Mouse (Mus musculus) intestine, embryonic 14.5 days (tissue): ENCODE results near the gene Epas1. TPM values are rescaled to one million over a fixed set of nuclear protein-coding genes. Genes with fewer than 3 reads are reported as not detected.

ENCODE experiments used
- ATAC-seq: fragments of 200-750 bp; cut with Nextera tagmentation; replicated peaks from 2 replicates; pipeline ENCODE4 v1.8.0; 2017; ENCODE audit warnings: low read depth, moderate number of reproducible peaks, moderate TSS enrichment, moderate library complexity; ENCODE audit not compliant: low FRiP score, low TSS enrichment
- DNase-seq: peaks from one replicate; pipeline ENCODE4 v3.0.0-alpha.2; 2018; ENCODE audit warnings: low spot score
- H3K27ac ChIP-seq: fragments of 300-500 bp; sonication (generic); 2 replicates; pipeline ENCODE4 v1.5.1; 2014; ENCODE audit warnings: low read depth, mild to moderate bottlenecking, control low read depth
- H3K27me3 ChIP-seq: fragments of 300-500 bp; sonication (generic); replicated peaks from 2 replicates; pipeline ENCODE4 v1.6.1; 2014; ENCODE audit warnings: low read length, control low read depth; ENCODE audit not compliant: control insufficient read depth, insufficient read depth
- H3K36me3 ChIP-seq: fragments of 300-500 bp; sonication (generic); 2 replicates; pipeline ENCODE4 v1.6.1; 2014; ENCODE audit warnings: low read length, control low read depth; ENCODE audit not compliant: control insufficient read depth, insufficient read depth
- H3K4me1 ChIP-seq: fragments of 300-500 bp; sonication (generic); replicated peaks from 2 replicates; pipeline ENCODE4 v1.6.1; 2014; ENCODE audit warnings: low read length, control low read depth, mixed read lengths; ENCODE audit not compliant: control insufficient read depth, insufficient read depth
- H3K4me2 ChIP-seq: fragments of 300-500 bp; sonication (generic); 2 replicates; pipeline ENCODE4 v1.6.1; 2014; ENCODE audit warnings: low read length
- H3K4me3 ChIP-seq: fragments of 300-500 bp; sonication (generic); 2 replicates; pipeline ENCODE4 v1.5.1; 2014; ENCODE audit warnings: low read depth, low read length, control low read depth, mixed read lengths
- H3K9ac ChIP-seq: fragments of 300-500 bp; sonication (generic); 2 replicates; pipeline ENCODE4 v1.6.1; 2014; ENCODE audit warnings: mild to moderate bottlenecking, low read length
- H3K9me3 ChIP-seq: fragments of 300-500 bp; sonication (generic); 2 replicates; pipeline ENCODE4 v1.6.1; 2016; ENCODE audit warnings: low read length, control low read depth; ENCODE audit not compliant: control insufficient read depth
- WGBS: fragments of 180-500 bp; shearing (Covaris S2); extraction: QIAGEN DNeasy Blood & Tissue Kit; methylation state at CpG from one replicate; pipeline ENCODE4 v1.1.7; 2014; 5-methylcytosine and 5-hydroxymethylcytosine counted together
- polyA plus RNA-seq: library from polyadenylated mRNA; unstranded; fragments of >200 nt; fragmentation: Nextera tagmentation; extraction: Ambion mirVana; gene quantifications from 2 replicates; pipeline ENCODE4 v1.2.1, GENCODE M21; 2014

Epas1 gene
- polyA plus RNA-seq, 1 experiment from 2014 or later: 7.7 TPM

- H3K36me3 ChIP-seq: no peaks in the 10 kb centered on the region
- DNase-seq (no peak), ATAC-seq (no peak)
- no peak overlapping the region for H3K4me3 ChIP-seq
- peaks cover 29% of the 10 kb centered on the region for H3K4me1 ChIP-seq
- no peaks in the 10 kb centered on the region for H3K27me3 ChIP-seq
- no peak overlapping the region for H3K9ac ChIP-seq
- WGBS: 53% methylated on average over 9 of the region's 9 CpGs
- no peak overlapping the region for H3K4me2 ChIP-seq
- H3K9me3 ChIP-seq: no peaks in the 10 kb centered on the region
- peak overlapping the region; percentile 38; the same call in 1 of the 2 replicates for H3K27ac ChIP-seq
Observed at GRCm38 (mm10) chr17:86801876-86802275, 48.4 kb downstream of the Epas1 start.

DNA sequence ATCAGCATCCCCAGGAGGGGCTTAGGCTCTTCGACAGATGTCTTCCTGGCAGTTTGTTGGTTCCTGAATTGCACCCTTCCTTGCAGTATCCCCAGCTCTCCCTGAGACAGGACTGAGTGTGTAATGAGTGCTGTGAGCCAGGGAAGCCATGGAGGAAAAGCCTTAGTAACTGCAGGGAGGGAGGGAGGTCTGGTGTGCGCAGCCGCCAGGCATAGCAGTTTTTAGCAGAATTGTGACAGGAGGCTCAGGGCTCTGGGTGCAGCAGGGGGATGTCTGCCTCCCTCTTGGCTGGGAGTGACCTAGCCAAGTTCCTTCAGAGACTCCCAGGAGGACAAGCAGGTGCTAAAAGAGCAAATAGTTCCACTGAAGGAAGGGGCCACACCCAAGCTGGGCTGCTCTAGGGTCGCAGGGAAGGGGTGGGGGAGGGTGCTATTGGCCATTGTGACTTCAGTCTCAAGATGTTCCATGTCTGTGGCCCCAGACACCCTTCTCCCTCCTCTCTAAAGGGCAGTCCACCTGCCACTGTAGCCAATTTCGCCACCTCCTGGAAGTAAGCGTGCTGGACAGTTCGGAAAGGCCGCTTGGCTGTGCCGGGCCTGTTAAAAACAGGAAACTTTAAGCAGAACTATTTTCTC is 49.0 kb downstream of the Epas1 start:
- Histone ChIP-seq H3K9ac (no peak overlapping the region), H3K9me3 (no peaks in the 10 kb centered on the region), H3K4me1 (peaks cover 29% of the 10 kb centered on the region), H3K4me2 (no peak overlapping the region), H3K36me3 (no peaks in the 10 kb centered on the region), H3K27me3 (no peaks in the 10 kb centered on the region), H3K4me3 (no peak overlapping the region), H3K27ac (no peak overlapping the region)
- WGBS: 64% methylated on average over 9 of the region's 9 CpGs
- DNase-seq (no peak), ATAC-seq (no peak)

- no peaks in the 10 kb centered on the region for H3K9me3 ChIP-seq
- H3K4me3 ChIP-seq: no peak overlapping the region
- no peak overlapping the region for H3K27ac ChIP-seq
- H3K4me2 ChIP-seq: no peak overlapping the region
- H3K4me1 ChIP-seq: peaks cover 28% of the 10 kb centered on the region
- DNase-seq (no peak), ATAC-seq (no peak)
- H3K27me3 ChIP-seq: no peaks in the 10 kb centered on the region
- no peaks in the 10 kb centered on the region for H3K36me3 ChIP-seq
- H3K9ac ChIP-seq: no peak overlapping the region
- 89% methylated on average over 10 of the region's 10 CpGs for WGBS
Observed at GRCm38 (mm10) chr17:86803147-86803546, 49.6 kb downstream of the Epas1 start.

DNA sequence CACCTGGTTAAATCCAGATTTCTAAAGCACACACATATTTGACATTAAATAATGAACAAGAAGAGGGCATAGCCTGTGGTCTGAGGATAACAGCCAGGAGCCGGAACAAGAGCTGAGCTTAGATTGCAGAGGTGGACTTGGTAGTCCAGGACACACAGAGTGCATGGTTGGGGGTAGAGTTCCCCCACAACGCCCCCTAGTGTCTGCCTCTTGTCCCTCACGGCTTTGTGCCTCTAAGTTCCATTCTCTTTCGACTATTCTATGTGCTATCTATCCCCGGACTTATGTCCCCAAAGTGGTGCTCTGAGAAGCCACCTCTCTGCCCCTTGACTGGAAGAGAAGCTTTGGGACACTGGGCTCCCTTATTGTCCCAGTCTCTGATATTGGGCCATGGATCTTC is 50.2 kb downstream of the Epas1 start:
- Histone ChIP-seq H3K36me3 (no peaks in the 10 kb centered on the region), H3K27me3 (no peaks in the 10 kb centered on the region), H3K9me3 (no peaks in the 10 kb centered on the region), H3K4me1 (peaks cover 26% of the 10 kb centered on the region), H3K4me3 (no peak overlapping the region), H3K4me2 (no peak overlapping the region), H3K27ac (no peak overlapping the region), H3K9ac (no peak overlapping the region)
- WGBS: 84% methylated on average over 5 of the region's 5 CpGs
- ATAC-seq (no peak), DNase-seq (no peak)

DNA sequence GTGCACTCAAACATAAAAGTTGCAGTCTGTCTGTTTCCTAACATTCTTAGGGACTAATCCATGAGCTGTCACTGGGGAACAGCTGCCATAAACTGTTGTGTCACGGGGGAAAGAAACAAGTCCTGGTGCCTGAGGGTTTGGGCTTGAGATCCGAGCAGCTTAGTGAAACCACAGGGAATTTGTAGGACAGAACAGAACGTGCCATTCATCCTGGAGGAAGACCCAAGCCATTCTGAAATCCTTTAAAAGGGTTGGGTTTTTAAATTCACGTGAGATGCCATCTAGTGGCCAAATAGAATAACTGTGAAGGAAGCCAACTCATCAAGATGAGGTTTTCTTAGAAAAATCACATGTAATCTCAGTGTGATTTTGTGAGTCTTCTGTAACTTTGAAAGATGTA is 58.5 kb downstream of the Epas1 start:
- ATAC-seq: no peak

GRCm38 (mm10) chr17:86814320-86814719 is 60.8 kb downstream of the Epas1 start:
- DNase-seq (no peak), ATAC-seq (no peak)
- no peaks in the 10 kb centered on the region for H3K27me3 ChIP-seq
- no peak overlapping the region for H3K4me3 ChIP-seq
- H3K4me2 ChIP-seq: no peak overlapping the region
- peaks cover 12% of the 10 kb centered on the region; the same call in 1 of the 2 replicates for H3K4me1 ChIP-seq
- H3K27ac ChIP-seq: no peak overlapping the region
- no peaks in the 10 kb centered on the region for H3K36me3 ChIP-seq
- 22% methylated on average over 1 of the region's 1 CpGs for WGBS
- no peaks in the 10 kb centered on the region for H3K9me3 ChIP-seq
- H3K9ac ChIP-seq: no peak overlapping the region

More for the DNA sequence above, 58.5 kb downstream of the Epas1 start:
- Histone ChIP-seq H3K9me3 (no peaks in the 10 kb centered on the region), H3K27me3 (no peaks in the 10 kb centered on the region), H3K27ac (no peak overlapping the region), H3K4me2 (no peak overlapping the region), H3K4me1 (peaks cover 12% of the 10 kb centered on the region; the same call in 1 of the 2 replicates), H3K36me3 (no peaks in the 10 kb centered on the region), H3K4me3 (no peak overlapping the region), H3K9ac (no peak overlapping the region)
- DNase-seq: peak; percentile 60
- 2% methylated on average over 4 of the region's 4 CpGs for WGBS

GRCm38 (mm10) chr17:86815016-86815865 is 61.7 kb downstream of the Epas1 start:
- H3K36me3 ChIP-seq: no peaks in the 10 kb centered on the region
- DNase-seq: no peak
- ATAC-seq: no peak
- H3K27ac ChIP-seq: no peak overlapping the region
- WGBS: 44% methylated on average over 24 of the region's 24 CpGs
- no peak overlapping the region for H3K4me2 ChIP-seq
- no peak overlapping the region for H3K4me3 ChIP-seq
- H3K9ac ChIP-seq: no peak overlapping the region
- H3K9me3 ChIP-seq: no peaks in the 10 kb centered on the region
- peaks cover 12% of the 10 kb centered on the region; the same call in 1 of the 2 replicates for H3K4me1 ChIP-seq
- H3K27me3 ChIP-seq: no peaks in the 10 kb centered on the region

DNA sequence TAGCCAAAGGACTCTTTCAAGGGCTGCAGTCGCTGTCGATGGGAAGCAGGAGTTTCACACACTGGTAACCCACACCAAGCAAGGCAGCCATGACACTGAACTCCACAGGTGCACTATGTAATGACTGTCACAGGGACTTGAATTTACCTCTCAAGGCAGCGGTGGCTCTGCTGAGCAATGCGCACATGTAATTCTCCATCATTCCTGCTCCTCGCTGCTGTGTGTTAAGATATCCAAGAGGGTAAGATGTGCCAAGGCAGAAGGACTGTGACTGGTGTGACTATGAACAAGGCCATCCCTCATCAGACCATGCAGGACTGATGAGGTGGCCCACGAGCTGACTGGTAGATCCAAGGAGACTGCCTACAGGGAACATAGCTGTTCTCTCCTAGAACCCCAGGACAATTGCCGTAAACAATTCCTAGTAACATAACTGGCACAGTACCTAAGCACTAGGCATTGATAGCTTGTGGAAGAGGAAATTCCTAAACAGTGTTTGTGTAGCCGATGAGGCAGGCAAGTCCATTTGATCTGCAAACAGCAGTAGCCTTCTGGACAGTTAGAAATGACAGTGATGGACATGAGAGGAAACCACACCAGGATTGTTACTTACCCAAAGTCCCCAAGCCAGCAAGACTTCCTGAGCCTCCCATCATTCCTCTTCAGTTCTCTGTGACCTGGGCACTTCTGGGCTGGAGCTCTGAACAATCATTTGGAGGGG is 68.7 kb downstream of the Epas1 start:
- H3K36me3 ChIP-seq: no peaks in the 10 kb centered on the region
- H3K27me3 ChIP-seq: no peaks in the 10 kb centered on the region
- no peak overlapping the region for H3K27ac ChIP-seq
- no peaks in the 10 kb centered on the region for H3K4me1 ChIP-seq
- no peaks in the 10 kb centered on the region for H3K9me3 ChIP-seq
- ATAC-seq: no peak
- no peak for DNase-seq
- H3K4me3 ChIP-seq: no peak overlapping the region
- H3K4me2 ChIP-seq: no peak overlapping the region
- WGBS: 85% methylated on average over 8 of the region's 8 CpGs
- no peak overlapping the region for H3K9ac ChIP-seq
